Mouse (Mus musculus) stomach, postnatal 0 days (tissue): ENCODE data around the gene Slc6a16.
A peak's percentile ranks its signal among the peaks of the same experiment; 100 is the strongest.

Experiments used
- CTCF ChIP-seq: IDR thresholded peaks from 2 replicates; pipeline ENCODE4 v1.5.1; 2016; ENCODE audit warnings: antibody characterized with exemption, low read depth, mild to moderate bottlenecking, moderate library complexity
- EP300 ChIP-seq: optimal IDR thresholded peaks from 2 replicates; pipeline ENCODE3; 2016; ENCODE audit warnings: antibody characterized with exemption

DNA sequence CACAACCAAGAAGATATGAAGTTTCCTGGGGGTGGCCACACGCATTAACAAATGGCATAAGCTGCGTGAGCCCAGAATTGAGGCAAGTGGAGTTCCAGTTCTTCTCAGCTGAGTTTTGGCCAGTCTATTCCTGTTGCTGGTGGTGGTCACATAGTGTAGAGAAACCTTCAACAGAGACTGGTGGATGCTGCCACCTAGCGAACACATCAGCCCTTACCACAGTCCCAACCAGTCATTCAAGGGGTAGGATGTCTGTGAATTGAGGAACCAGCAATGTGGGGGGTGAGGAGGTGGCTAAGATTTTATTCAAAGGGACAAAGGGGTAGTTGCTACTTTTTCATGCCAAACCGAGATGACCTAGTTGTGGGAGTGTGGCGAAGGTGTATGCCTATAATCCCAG is 58.9 kb downstream of the Slc6a16 start:
- TF ChIP-seq CTCF, result peak; percentile 91
- no peak for TF ChIP-seq EP300
